Mouse (Mus musculus) myocyte (in vitro differentiated cells): ENCODE measurements at regions not wholly inside any gene's neighbourhood (a gene's known extent, or its start where the extent isn't known, plus 50 kb on each side); places are given as distances from the start of the nearest gene placed in this dataset.

Experiments
- H3K27me3 ChIP-seq: one replicate; pipeline ENCODE4 v1.6.1; 2011; ENCODE audit not compliant: control insufficient read depth, insufficient read depth, insufficient read length
- H3K36me3 ChIP-seq: one replicate; pipeline ENCODE4 v1.6.1; 2011; ENCODE audit not compliant: control insufficient read depth, insufficient read depth
- H3K4me2 ChIP-seq: one replicate; pipeline ENCODE4 v1.6.1; 2011; ENCODE audit warnings: low read depth, control low read depth
- H3K4me3 ChIP-seq: one replicate; pipeline ENCODE4 v1.5.1; 2011; ENCODE audit warnings: mild to moderate bottlenecking, control low read depth, moderate library complexity
- H3K79me2 ChIP-seq: one replicate; pipeline ENCODE4 v1.6.1; 2011; ENCODE audit not compliant: control insufficient read depth, insufficient read depth
- H3ac ChIP-seq: one replicate; pipeline ENCODE4 v1.6.1; 2011; ENCODE audit not compliant: control insufficient read depth, insufficient read length
- CEBPB ChIP-seq: IDR thresholded peaks from 2 replicates; pipeline ENCODE4 v1.6.1; 2011; ENCODE audit warnings: mild to moderate bottlenecking, moderate library complexity; ENCODE audit not compliant: poor library complexity, insufficient read depth, severe bottlenecking
- E2F4 ChIP-seq: IDR thresholded peaks from one replicate; pipeline ENCODE4 v1.6.1; 2011; ENCODE audit warnings: mild to moderate bottlenecking, control low read depth, moderate library complexity; ENCODE audit not compliant: insufficient read depth
- MAX ChIP-seq: IDR thresholded peaks from one replicate; pipeline ENCODE4 v1.6.1; 2011; ENCODE audit warnings: low read depth, mild to moderate bottlenecking, control low read depth
- MYOD1 ChIP-seq, 3 experiments: IDR thresholded peaks; one replicate each; pipeline ENCODE4 v1.6.1; 2011; ENCODE audit warnings: control low read depth in 2 of 3, low read depth in 2 of 3, mild to moderate bottlenecking in 2 of 3, moderate library complexity in 1 of 3; ENCODE audit not compliant: insufficient read length in 2 of 3, control insufficient read depth in 1 of 3
- MYOG ChIP-seq, 3 experiments: IDR thresholded peaks; one replicate each; pipeline ENCODE4 v1.6.1; 2011; ENCODE audit warnings: control low read depth in 2 of 3, low read depth in 2 of 3, mild to moderate bottlenecking in 2 of 3; ENCODE audit not compliant: insufficient read length in 2 of 3, control insufficient read depth in 1 of 3, insufficient read depth in 1 of 3
- POLR2A ChIP-seq: IDR thresholded peaks from one replicate; pipeline ENCODE4 v1.6.1; 2011; ENCODE audit warnings: low read depth, mild to moderate bottlenecking, control low read depth, moderate library complexity; ENCODE audit not compliant: insufficient read length
- POLR2AphosphoS2 ChIP-seq: IDR thresholded peaks from one replicate; pipeline ENCODE4 v1.6.1; 2011; ENCODE audit warnings: low read depth, control low read depth; ENCODE audit not compliant: insufficient read length
- REST ChIP-seq: IDR thresholded peaks from one replicate; pipeline ENCODE4 v1.6.1; 2011; ENCODE audit warnings: mild to moderate bottlenecking, control low read depth, moderate library complexity; ENCODE audit not compliant: insufficient read depth, insufficient read length
- SRF ChIP-seq: IDR thresholded peaks from one replicate; pipeline ENCODE4 v1.6.1; 2011; ENCODE audit warnings: low read depth; ENCODE audit not compliant: control insufficient read depth, insufficient read length
- TCF12 ChIP-seq: IDR thresholded peaks from one replicate; pipeline ENCODE4 v1.6.1; 2011; ENCODE audit warnings: mild to moderate bottlenecking, control low read depth; ENCODE audit not compliant: poor library complexity, insufficient read depth, severe bottlenecking
- TCF3 ChIP-seq: IDR thresholded peaks from one replicate; pipeline ENCODE4 v1.6.1; 2011; ENCODE audit warnings: low read depth, control low read depth; ENCODE audit not compliant: insufficient read length
- USF1 ChIP-seq: IDR thresholded peaks from one replicate; pipeline ENCODE4 v1.6.1; 2011; ENCODE audit warnings: low read depth, mild to moderate bottlenecking, control low read depth, moderate library complexity

GRCm38 (mm10) chr10:67607297-67608032 lies 58.7 kb upstream of the Ado start:
- Histone ChIP-seq H3ac (no peak overlapping the region), H3K36me3 (no peaks in the 10 kb centered on the region), H3K79me2 (no peaks in the 10 kb centered on the region), H3K4me2 (peak overlapping the region; percentile 86), H3K27me3 (no peaks in the 10 kb centered on the region), H3K4me3 (no peak overlapping the region)
- TF ChIP-seq REST: no peak
- peak; percentile 78 for TF ChIP-seq CEBPB
- no peak for TF ChIP-seq SRF
- no peak for TF ChIP-seq TCF3
- TF ChIP-seq MAX: no peak
- TF ChIP-seq E2F4: no peak

GRCm38 (mm10) chr10:67606739-67607138 lies 58.0 kb upstream of the Ado start:
- H3K4me2 ChIP-seq: peak overlapping the region; percentile 86
- H3K79me2 ChIP-seq: no peaks in the 10 kb centered on the region
- no peak overlapping the region for H3ac ChIP-seq
- no peaks in the 10 kb centered on the region for H3K27me3 ChIP-seq
- no peaks in the 10 kb centered on the region for H3K36me3 ChIP-seq
- TF ChIP-seq POLR2A (no peak), MYOG (IDR thresholded peaks at IDR 0.05; ENCODE audit: control insufficient read depth in 1 of 3, insufficient read depth in 1 of 3, insufficient read length in 2 of 3, low read depth in 2 of 3) (no peak), CEBPB (no peak), SRF (no peak), REST (no peak), MYOD1 (IDR thresholded peaks at IDR 0.05; ENCODE audit: control insufficient read depth in 1 of 3, insufficient read length in 2 of 3, low read depth in 2 of 3) (no peak), E2F4 (no peak), MAX (no peak), TCF12 (no peak), TCF3 (no peak), POLR2AphosphoS2 (no peak), USF1 (no peak)
- no peak overlapping the region for H3K4me3 ChIP-seq

GRCm38 (mm10) chr10:67599390-67599789 lies 50.6 kb upstream of the Ado start:
- Histone ChIP-seq H3K4me2 (no peak overlapping the region), H3K36me3 (no peaks in the 10 kb centered on the region), H3K4me3 (no peak overlapping the region), H3K27me3 (no peaks in the 10 kb centered on the region), H3K79me2 (no peaks in the 10 kb centered on the region), H3ac (no peak overlapping the region)
- TF ChIP-seq CEBPB (no peak), E2F4 (no peak), USF1 (no peak), TCF3 (no peak), MYOD1 (IDR thresholded peaks at IDR 0.05; ENCODE audit: control insufficient read depth in 1 of 3, insufficient read length in 2 of 3, low read depth in 2 of 3) (no peak), MAX (no peak), MYOG (IDR thresholded peaks at IDR 0.05; ENCODE audit: control insufficient read depth in 1 of 3, insufficient read depth in 1 of 3, insufficient read length in 2 of 3, low read depth in 2 of 3) (no peak), REST (no peak), POLR2AphosphoS2 (no peak), TCF12 (no peak), POLR2A (no peak), SRF (no peak)

DNA sequence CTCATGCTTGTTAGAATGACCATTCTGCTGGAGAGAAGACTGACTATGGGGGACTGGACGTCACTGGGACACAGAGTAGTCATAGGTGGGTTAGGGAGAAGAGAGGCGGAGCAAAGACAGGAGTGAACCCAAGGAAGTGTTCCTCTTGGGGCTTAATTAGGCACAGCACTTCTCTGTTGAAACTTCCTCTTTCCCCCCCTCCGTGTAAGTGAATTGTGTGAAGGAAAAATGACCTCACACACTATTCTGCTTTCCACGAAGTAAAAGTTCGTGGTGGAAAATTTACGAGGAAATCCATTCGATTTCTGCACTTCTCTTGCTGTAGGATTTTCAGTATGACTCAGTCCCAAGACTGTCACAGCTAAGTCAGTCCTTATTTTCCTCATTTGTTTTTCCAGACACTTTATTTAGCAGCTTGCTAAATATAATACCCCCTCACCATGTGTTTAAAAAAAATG lies 49.9 kb upstream of the Ado start:
- H3K79me2 ChIP-seq: no peaks in the 10 kb centered on the region
- no peak overlapping the region for H3K4me2 ChIP-seq
- no peaks in the 10 kb centered on the region for H3K36me3 ChIP-seq
- no peak for TF ChIP-seq MYOD1 (IDR thresholded peaks at IDR 0.05; ENCODE audit: control insufficient read depth in 1 of 3, insufficient read length in 2 of 3, low read depth in 2 of 3)
- TF ChIP-seq TCF12: no peak
- no peak for TF ChIP-seq REST
- TF ChIP-seq CEBPB: no peak
- no peak for TF ChIP-seq POLR2AphosphoS2
- TF ChIP-seq POLR2A: no peak
- no peak for TF ChIP-seq TCF3
- no peak for TF ChIP-seq E2F4
- TF ChIP-seq MAX: no peak
- TF ChIP-seq USF1: no peak
- no peak for TF ChIP-seq SRF
- TF ChIP-seq MYOG (IDR thresholded peaks at IDR 0.05; ENCODE audit: control insufficient read depth in 1 of 3, insufficient read depth in 1 of 3, insufficient read length in 2 of 3, low read depth in 2 of 3): no peak
- no peak overlapping the region for H3ac ChIP-seq
- H3K4me3 ChIP-seq: no peak overlapping the region
- H3K27me3 ChIP-seq: no peaks in the 10 kb centered on the region
